Mouse (Mus musculus): ENCODE results near the gene Pde1a. TPM values are rescaled to one million over a fixed set of nuclear protein-coding genes. Genes with fewer than 3 reads are reported as not detected.
"Not testable (repeated sequence)": the region's sequence is repeated elsewhere in the genome, so short reads cannot be mapped to it uniquely, and the experiment has no call there.

Gene Pde1a
- polyA plus RNA-seq, 1 experiment: 0.67 TPM

GRCm38 (mm10) chr2:79883210-79883609, 246.0 kb downstream of the Pde1a start:
- Histone ChIP-seq H3K4me2 (ENCODE audit: low read depth) (no peak overlapping the region), H3K79me2 (ENCODE audit: control insufficient read depth, insufficient read depth) (no peaks in the 10 kb centered on the region), H3K4me3 (no peak overlapping the region), H3K36me3 (ENCODE audit: control insufficient read depth, insufficient read depth) (no peaks in the 10 kb centered on the region), H3K27me3 (ENCODE audit: control insufficient read depth, insufficient read depth, insufficient read length) (no peaks in the 10 kb centered on the region), H3ac (ENCODE audit: control insufficient read depth, insufficient read length) (no peak overlapping the region)
- TF ChIP-seq MAX (IDR thresholded peaks at IDR 0.05; ENCODE audit: low read depth): no peak
- no peak for TF ChIP-seq SRF (IDR thresholded peaks at IDR 0.05; ENCODE audit: control insufficient read depth, insufficient read length, low read depth)
- no peak for TF ChIP-seq MYOG (IDR thresholded peaks at IDR 0.05; ENCODE audit: control insufficient read depth in 1 of 3, insufficient read depth in 1 of 3, insufficient read length in 2 of 3, low read depth in 2 of 3)
- TF ChIP-seq REST (IDR thresholded peaks at IDR 0.05; ENCODE audit: insufficient read depth, insufficient read length): no peak
- no peak for TF ChIP-seq TCF12 (IDR thresholded peaks at IDR 0.05; ENCODE audit: insufficient read depth, poor library complexity, severe bottlenecking)
- TF ChIP-seq POLR2AphosphoS2 (IDR thresholded peaks at IDR 0.05; ENCODE audit: insufficient read length, low read depth): no peak
- no peak for TF ChIP-seq POLR2A (IDR thresholded peaks at IDR 0.05; ENCODE audit: insufficient read length, low read depth)
- no peak for TF ChIP-seq MYOD1 (IDR thresholded peaks at IDR 0.05; ENCODE audit: control insufficient read depth in 1 of 3, insufficient read length in 2 of 3, low read depth in 2 of 3)
- no peak for TF ChIP-seq CEBPB (IDR thresholded peaks at IDR 0.05; ENCODE audit: insufficient read depth, poor library complexity, severe bottlenecking)
- no peak for TF ChIP-seq E2F4 (IDR thresholded peaks at IDR 0.05; ENCODE audit: insufficient read depth)
- TF ChIP-seq TCF3 (IDR thresholded peaks at IDR 0.05; ENCODE audit: insufficient read length, low read depth): no peak
- TF ChIP-seq USF1 (IDR thresholded peaks at IDR 0.05; ENCODE audit: low read depth): no peak

- no peak overlapping the region for H3ac ChIP-seq (ENCODE audit: control insufficient read depth, insufficient read length)
- TF ChIP-seq USF1 (IDR thresholded peaks at IDR 0.05; ENCODE audit: low read depth): no peak
- TF ChIP-seq E2F4 (IDR thresholded peaks at IDR 0.05; ENCODE audit: insufficient read depth): no peak
- no peak for TF ChIP-seq SRF (IDR thresholded peaks at IDR 0.05; ENCODE audit: control insufficient read depth, insufficient read length, low read depth)
- TF ChIP-seq POLR2AphosphoS2 (IDR thresholded peaks at IDR 0.05; ENCODE audit: insufficient read length, low read depth): no peak
- no peak for TF ChIP-seq MYOD1 (IDR thresholded peaks at IDR 0.05; ENCODE audit: control insufficient read depth in 1 of 3, insufficient read length in 2 of 3, low read depth in 2 of 3)
- TF ChIP-seq MYOG (IDR thresholded peaks at IDR 0.05; ENCODE audit: control insufficient read depth in 1 of 3, insufficient read depth in 1 of 3, insufficient read length in 2 of 3, low read depth in 2 of 3): no peak
- no peak for TF ChIP-seq MAX (IDR thresholded peaks at IDR 0.05; ENCODE audit: low read depth)
- no peak for TF ChIP-seq TCF3 (IDR thresholded peaks at IDR 0.05; ENCODE audit: insufficient read length, low read depth)
- no peak for TF ChIP-seq TCF12 (IDR thresholded peaks at IDR 0.05; ENCODE audit: insufficient read depth, poor library complexity, severe bottlenecking)
- TF ChIP-seq POLR2A (IDR thresholded peaks at IDR 0.05; ENCODE audit: insufficient read length, low read depth): no peak
- no peak for TF ChIP-seq REST (IDR thresholded peaks at IDR 0.05; ENCODE audit: insufficient read depth, insufficient read length)
- no peak for TF ChIP-seq CEBPB (IDR thresholded peaks at IDR 0.05; ENCODE audit: insufficient read depth, poor library complexity, severe bottlenecking)
- H3K36me3 ChIP-seq (ENCODE audit: control insufficient read depth, insufficient read depth): no peaks in the 10 kb centered on the region
- H3K4me2 ChIP-seq (ENCODE audit: low read depth): no peak overlapping the region
- H3K4me3 ChIP-seq: no peak overlapping the region
- H3K79me2 ChIP-seq (ENCODE audit: control insufficient read depth, insufficient read depth): no peaks in the 10 kb centered on the region
- H3K27me3 ChIP-seq (ENCODE audit: control insufficient read depth, insufficient read depth, insufficient read length): no peaks in the 10 kb centered on the region
These were observed 263.8 kb downstream of the Pde1a start for GRCm38 (mm10) chr2:79865275-79865999.

- Histone ChIP-seq H3K79me2 (ENCODE audit: control insufficient read depth, insufficient read depth) (no peaks in the 10 kb centered on the region), H3K4me3 (no peak overlapping the region)
- TF ChIP-seq POLR2AphosphoS2 (IDR thresholded peaks at IDR 0.05; ENCODE audit: insufficient read length, low read depth): no peak
- TF ChIP-seq TCF3 (IDR thresholded peaks at IDR 0.05; ENCODE audit: insufficient read length, low read depth): no peak
- no peak for TF ChIP-seq SRF (IDR thresholded peaks at IDR 0.05; ENCODE audit: control insufficient read depth, insufficient read length, low read depth)
- no peak for TF ChIP-seq CEBPB (IDR thresholded peaks at IDR 0.05; ENCODE audit: insufficient read depth, poor library complexity, severe bottlenecking)
- TF ChIP-seq POLR2A (IDR thresholded peaks at IDR 0.05; ENCODE audit: insufficient read length, low read depth): no peak
- TF ChIP-seq USF1 (IDR thresholded peaks at IDR 0.05; ENCODE audit: low read depth): no peak
- no peak for TF ChIP-seq MAX (IDR thresholded peaks at IDR 0.05; ENCODE audit: low read depth)
- no peak for TF ChIP-seq REST (IDR thresholded peaks at IDR 0.05; ENCODE audit: insufficient read depth, insufficient read length)
- TF ChIP-seq E2F4 (IDR thresholded peaks at IDR 0.05; ENCODE audit: insufficient read depth): no peak
- no peak for TF ChIP-seq MYOG (IDR thresholded peaks at IDR 0.05; ENCODE audit: control insufficient read depth in 1 of 3, insufficient read depth in 1 of 3, insufficient read length in 2 of 3, low read depth in 2 of 3)
- no peak for TF ChIP-seq TCF12 (IDR thresholded peaks at IDR 0.05; ENCODE audit: insufficient read depth, poor library complexity, severe bottlenecking)
- no peak for TF ChIP-seq MYOD1 (IDR thresholded peaks at IDR 0.05; ENCODE audit: control insufficient read depth in 1 of 3, insufficient read length in 2 of 3, low read depth in 2 of 3)
These were observed 272.4 kb downstream of the Pde1a start for GRCm38 (mm10) chr2:79856874-79857273.

GRCm38 (mm10) chr2:79847396-79847795, 281.9 kb downstream of the Pde1a start:
- H3K27me3 ChIP-seq (ENCODE audit: control insufficient read depth, insufficient read depth, insufficient read length); H3K79me2 ChIP-seq (ENCODE audit: control insufficient read depth, insufficient read depth); H3K4me2 ChIP-seq (ENCODE audit: low read depth); H3ac ChIP-seq (ENCODE audit: control insufficient read depth, insufficient read length); H3K36me3 ChIP-seq (ENCODE audit: control insufficient read depth, insufficient read depth); H3K4me3 ChIP-seq: not testable (repeated sequence)

More at GRCm38 (mm10) chr2:79856874-79857273, 272.4 kb downstream of the Pde1a start:
- no peak overlapping the region for H3K4me2 ChIP-seq (ENCODE audit: low read depth)
- no peaks in the 10 kb centered on the region for H3K27me3 ChIP-seq (ENCODE audit: control insufficient read depth, insufficient read depth, insufficient read length)
- H3ac ChIP-seq (ENCODE audit: control insufficient read depth, insufficient read length): no peak overlapping the region
- no peaks in the 10 kb centered on the region for H3K36me3 ChIP-seq (ENCODE audit: control insufficient read depth, insufficient read depth)

- TF ChIP-seq POLR2A (IDR thresholded peaks at IDR 0.05; ENCODE audit: insufficient read length, low read depth) (no peak), SRF (IDR thresholded peaks at IDR 0.05; ENCODE audit: control insufficient read depth, insufficient read length, low read depth) (no peak), MYOD1 (IDR thresholded peaks at IDR 0.05; ENCODE audit: control insufficient read depth in 1 of 3, insufficient read length in 2 of 3, low read depth in 2 of 3) (no peak), USF1 (IDR thresholded peaks at IDR 0.05; ENCODE audit: low read depth) (no peak), TCF12 (IDR thresholded peaks at IDR 0.05; ENCODE audit: insufficient read depth, poor library complexity, severe bottlenecking) (no peak), TCF3 (IDR thresholded peaks at IDR 0.05; ENCODE audit: insufficient read length, low read depth) (no peak), POLR2AphosphoS2 (IDR thresholded peaks at IDR 0.05; ENCODE audit: insufficient read length, low read depth) (no peak), E2F4 (IDR thresholded peaks at IDR 0.05; ENCODE audit: insufficient read depth) (no peak), MAX (IDR thresholded peaks at IDR 0.05; ENCODE audit: low read depth) (no peak), REST (IDR thresholded peaks at IDR 0.05; ENCODE audit: insufficient read depth, insufficient read length) (no peak), CEBPB (IDR thresholded peaks at IDR 0.05; ENCODE audit: insufficient read depth, poor library complexity, severe bottlenecking) (no peak), MYOG (IDR thresholded peaks at IDR 0.05; ENCODE audit: control insufficient read depth in 1 of 3, insufficient read depth in 1 of 3, insufficient read length in 2 of 3, low read depth in 2 of 3) (no peak)
- Histone ChIP-seq H3ac (ENCODE audit: control insufficient read depth, insufficient read length) (no peak overlapping the region), H3K79me2 (ENCODE audit: control insufficient read depth, insufficient read depth) (no peaks in the 10 kb centered on the region), H3K4me2 (ENCODE audit: low read depth) (no peak overlapping the region), H3K27me3 (ENCODE audit: control insufficient read depth, insufficient read depth, insufficient read length) (peaks cover 9% of the 10 kb centered on the region), H3K4me3 (no peak overlapping the region), H3K36me3 (ENCODE audit: control insufficient read depth, insufficient read depth) (no peaks in the 10 kb centered on the region)
These were observed 289.7 kb downstream of the Pde1a start for GRCm38 (mm10) chr2:79839513-79839912.
